Mouse (Mus musculus) forelimb bud, embryonic 11.5 days (tissue): ENCODE measurements around the gene Unc93b1.

ENCODE experiments used
- DNase-seq: peaks from one replicate; pipeline ENCODE4 v3.0.0-alpha.2; 2012; ENCODE audit warnings: low read depth, low spot score

Unc93b1 gene

GRCm38 (mm10) chr19:3935032-3935895 is at the start of gene Unc93b1:
Gene Unc93b1, plus strand, starts transcription at chr19:3935186.
- peak; percentile 57 for DNase-seq

GRCm38 (mm10) chr19:3889096-3889495 is 45.9 kb upstream of the Unc93b1 start:
- no peak for DNase-seq

- no peak for DNase-seq
Observed at GRCm38 (mm10) chr19:3890181-3890580, 44.8 kb upstream of the Unc93b1 start.

GRCm38 (mm10) chr19:3893545-3894116 is 41.4 kb upstream of the Unc93b1 start:
- DNase-seq, result no peak

- DNase-seq, result no peak
Observed at GRCm38 (mm10) chr19:3894294-3894693, 40.7 kb upstream of the Unc93b1 start.

GRCm38 (mm10) chr19:3895171-3895631 is 39.8 kb upstream of the Unc93b1 start:
- no peak for DNase-seq

- DNase-seq, result no peak
Observed at GRCm38 (mm10) chr19:3896208-3896607, 38.8 kb upstream of the Unc93b1 start.

GRCm38 (mm10) chr19:3897557-3897956 is 37.4 kb upstream of the Unc93b1 start:
- DNase-seq, result no peak

- DNase-seq, result no peak
Observed at GRCm38 (mm10) chr19:3898952-3899351, 36.0 kb upstream of the Unc93b1 start.

- no peak for DNase-seq
Observed at GRCm38 (mm10) chr19:3899618-3900017, 35.4 kb upstream of the Unc93b1 start.

GRCm38 (mm10) chr19:3902966-3903365 is 32.0 kb upstream of the Unc93b1 start:
- no peak for DNase-seq

- DNase-seq, result no peak
Observed at GRCm38 (mm10) chr19:3903648-3904362, 31.2 kb upstream of the Unc93b1 start.

- DNase-seq, result no peak
Observed at GRCm38 (mm10) chr19:3904363-3904675, 30.7 kb upstream of the Unc93b1 start.

GRCm38 (mm10) chr19:3905261-3905969 is 29.6 kb upstream of the Unc93b1 start:
- peak; percentile 33 for DNase-seq

- DNase-seq, result no peak
Observed at GRCm38 (mm10) chr19:3906326-3906725, 28.7 kb upstream of the Unc93b1 start.

- DNase-seq, result peak; percentile 57
Observed at GRCm38 (mm10) chr19:3906795-3907786, 27.9 kb upstream of the Unc93b1 start, which contains the start of gene Tcirg1. Gene Tcirg1, minus strand, starts transcription at chr19:3907133.

GRCm38 (mm10) chr19:3907876-3908660 is 26.9 kb upstream of the Unc93b1 start:
- no peak for DNase-seq

GRCm38 (mm10) chr19:3910206-3910605 is 24.8 kb upstream of the Unc93b1 start:
- DNase-seq, result no peak

GRCm38 (mm10) chr19:3912337-3913204 is 22.4 kb upstream of the Unc93b1 start, which contains the start of gene Ndufs8:
Gene Ndufs8, minus strand, starts transcription at chr19:3912774.
- DNase-seq, result peak; percentile 98
